Mouse (Mus musculus): ENCODE data around the gene 9930021J03Rik. TPM values are rescaled to one million over a fixed set of nuclear protein-coding genes. Genes with fewer than 3 reads are reported as not detected.

9930021J03Rik gene
- 7.9 and 8.2 TPM in 2 replicates for polyA plus RNA-seq (2014; fragmentation: Nextera tagmentation; extraction: Ambion mirVana)

GRCm38 (mm10) chr19:29805917-29806785, at the start of gene 9930021J03Rik:
9930021J03Rik (minus strand) TSS chr19:29805989.
- peak within 1 kb of the TSS; percentile 87 for H3K9ac ChIP-seq (ENCODE audit: low read length)
- H3K27me3 ChIP-seq (ENCODE audit: control insufficient read depth, insufficient read depth, low read length), result no peaks in the 10 kb centered on the region
- ATAC-seq (ENCODE audit: insufficient number of reproducible peaks, low FRiP score, low TSS enrichment, low read depth) (peak; percentile 95), DNase-seq (ENCODE audit: low spot score) (peak; percentile 100)
- H3K4me3 ChIP-seq (ENCODE audit: low read depth, low read length), result peak within 1 kb of the TSS; percentile 96
- WGBS, result under 1% methylated on average over 43 of the region's 95 CpGs
- peaks cover 4% of the 10 kb centered on the region; the same call in 1 of the 2 replicates for H3K4me1 ChIP-seq (ENCODE audit: control insufficient read depth, insufficient read depth, low read length)
- H3K36me3 ChIP-seq (ENCODE audit: control insufficient read depth, insufficient read depth, low read length), result peaks cover 6% of the 10 kb centered on the region; the same call in 1 of the 2 replicates
- no peaks in the 10 kb centered on the region for H3K9me3 ChIP-seq (ENCODE audit: control insufficient read depth, low read length)
- H3K4me2 ChIP-seq (ENCODE audit: low read depth, severe bottlenecking), result peak within 1 kb of the TSS; percentile 78
- H3K27ac ChIP-seq (replicated peaks; ENCODE audit: low read depth, low read length), result peak within 1 kb of the TSS; percentile 87

GRCm38 (mm10) chr19:29853711-29854110, 47.9 kb upstream of the 9930021J03Rik start:
- ATAC-seq (ENCODE audit: insufficient number of reproducible peaks, low FRiP score, low TSS enrichment, low read depth) (no peak), DNase-seq (ENCODE audit: low spot score) (no peak)
- H3K9ac ChIP-seq (ENCODE audit: low read length), result no peak overlapping the region
- no peak overlapping the region for H3K4me3 ChIP-seq (ENCODE audit: low read depth, low read length)
- H3K4me2 ChIP-seq (ENCODE audit: low read depth, severe bottlenecking), result no peak overlapping the region
- no peak overlapping the region for H3K27ac ChIP-seq (replicated peaks; ENCODE audit: low read depth, low read length)
- no peaks in the 10 kb centered on the region for H3K4me1 ChIP-seq (ENCODE audit: control insufficient read depth, insufficient read depth, low read length)
- no peaks in the 10 kb centered on the region for H3K27me3 ChIP-seq (ENCODE audit: control insufficient read depth, insufficient read depth, low read length)
- WGBS, result 92% methylated on average over 5 of the region's 5 CpGs
- H3K36me3 ChIP-seq (ENCODE audit: control insufficient read depth, insufficient read depth, low read length), result no peaks in the 10 kb centered on the region
- no peaks in the 10 kb centered on the region for H3K9me3 ChIP-seq (ENCODE audit: control insufficient read depth, low read length)

GRCm38 (mm10) chr19:29851036-29851690, 45.4 kb upstream of the 9930021J03Rik start:
- Histone ChIP-seq H3K4me1 (ENCODE audit: control insufficient read depth, insufficient read depth, low read length) (no peaks in the 10 kb centered on the region), H3K27ac (replicated peaks; ENCODE audit: low read depth, low read length) (no peak overlapping the region), H3K36me3 (ENCODE audit: control insufficient read depth, insufficient read depth, low read length) (no peaks in the 10 kb centered on the region), H3K4me2 (ENCODE audit: low read depth, severe bottlenecking) (no peak overlapping the region), H3K27me3 (ENCODE audit: control insufficient read depth, insufficient read depth, low read length) (no peaks in the 10 kb centered on the region), H3K9me3 (ENCODE audit: control insufficient read depth, low read length) (no peaks in the 10 kb centered on the region), H3K9ac (ENCODE audit: low read length) (no peak overlapping the region), H3K4me3 (ENCODE audit: low read depth, low read length) (no peak overlapping the region)
- WGBS, result 73% methylated on average over 12 of the region's 12 CpGs
- ATAC-seq (ENCODE audit: insufficient number of reproducible peaks, low FRiP score, low TSS enrichment, low read depth) (no peak), DNase-seq (ENCODE audit: low spot score) (no peak)

DNA sequence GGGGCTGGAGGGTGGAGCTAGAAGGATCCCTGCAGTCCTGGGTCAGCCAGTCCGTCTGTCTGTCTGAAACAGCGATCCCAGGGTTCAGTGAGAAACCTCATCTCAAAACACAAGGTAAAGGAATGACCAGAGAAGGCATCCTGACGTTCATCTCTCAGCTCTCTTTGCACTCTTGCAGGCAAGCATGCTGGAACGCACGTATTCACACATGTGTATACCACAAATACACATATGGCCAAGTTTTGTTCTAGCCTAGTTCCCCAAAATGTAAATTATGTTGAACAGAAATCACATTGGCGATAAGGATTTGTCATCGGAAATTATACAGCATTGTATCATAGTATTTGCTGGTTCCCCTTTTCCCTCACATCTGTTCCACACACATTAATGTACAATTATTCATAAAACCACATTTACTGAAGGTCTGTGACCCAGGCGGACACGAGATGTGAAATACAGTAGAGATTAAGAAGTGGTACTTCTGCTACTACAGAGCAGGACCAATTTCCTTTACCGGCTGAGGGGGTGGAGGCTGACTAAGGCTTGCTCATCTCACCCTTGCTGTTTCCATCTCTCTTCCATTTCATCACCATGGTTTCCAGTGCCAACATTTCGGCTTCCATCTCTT, 44.2 kb upstream of the 9930021J03Rik start:
- Histone ChIP-seq H3K4me1 (ENCODE audit: control insufficient read depth, insufficient read depth, low read length) (no peaks in the 10 kb centered on the region), H3K36me3 (ENCODE audit: control insufficient read depth, insufficient read depth, low read length) (no peaks in the 10 kb centered on the region), H3K4me2 (ENCODE audit: low read depth, severe bottlenecking) (no peak overlapping the region), H3K4me3 (ENCODE audit: low read depth, low read length) (no peak overlapping the region), H3K9me3 (ENCODE audit: control insufficient read depth, low read length) (no peaks in the 10 kb centered on the region), H3K27ac (replicated peaks; ENCODE audit: low read depth, low read length) (no peak overlapping the region), H3K9ac (ENCODE audit: low read length) (no peak overlapping the region), H3K27me3 (ENCODE audit: control insufficient read depth, insufficient read depth, low read length) (no peaks in the 10 kb centered on the region)
- no peak for ATAC-seq (ENCODE audit: insufficient number of reproducible peaks, low FRiP score, low TSS enrichment, low read depth)
- no peak for DNase-seq (ENCODE audit: low spot score)
- 86% methylated on average over 11 of the region's 11 CpGs for WGBS

GRCm38 (mm10) chr19:29844036-29844661, 38.4 kb upstream of the 9930021J03Rik start:
- H3K27me3 ChIP-seq (ENCODE audit: control insufficient read depth, insufficient read depth, low read length), result no peaks in the 10 kb centered on the region
- ATAC-seq (ENCODE audit: insufficient number of reproducible peaks, low FRiP score, low TSS enrichment, low read depth) (no peak), DNase-seq (ENCODE audit: low spot score) (no peak)
- no peak overlapping the region for H3K4me3 ChIP-seq (ENCODE audit: low read depth, low read length)
- WGBS, result 61% methylated on average over 12 of the region's 12 CpGs
- no peaks in the 10 kb centered on the region for H3K36me3 ChIP-seq (ENCODE audit: control insufficient read depth, insufficient read depth, low read length)
- H3K4me2 ChIP-seq (ENCODE audit: low read depth, severe bottlenecking), result no peak overlapping the region
- 0 out of 2 replicates have a peak, but pooled peaks cover 2% of the 10 kb centered on the region for H3K4me1 ChIP-seq (ENCODE audit: control insufficient read depth, insufficient read depth, low read length)
- no peak overlapping the region for H3K9ac ChIP-seq (ENCODE audit: low read length)
- no peak overlapping the region for H3K27ac ChIP-seq (replicated peaks; ENCODE audit: low read depth, low read length)
- H3K9me3 ChIP-seq (ENCODE audit: control insufficient read depth, low read length), result no peaks in the 10 kb centered on the region

DNA sequence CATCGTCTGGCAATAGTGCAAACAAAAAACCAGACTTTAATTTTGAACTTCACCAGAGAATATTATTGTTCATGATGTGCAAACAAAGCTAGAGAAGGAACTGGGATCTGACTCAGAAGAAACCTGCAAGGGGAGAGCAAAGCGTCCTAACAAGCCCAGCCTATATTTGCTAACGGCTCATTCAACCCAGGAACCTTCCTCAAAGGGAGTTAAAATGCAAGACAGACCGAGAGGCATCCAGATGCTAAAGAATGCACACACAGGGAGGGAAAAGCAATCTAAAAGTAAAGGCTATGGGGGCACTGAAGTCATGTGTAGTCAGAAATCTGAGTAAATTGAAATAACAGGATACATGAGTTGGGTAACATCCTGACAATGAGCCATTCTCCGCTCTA, 37.8 kb upstream of the 9930021J03Rik start:
- WGBS, result 44% methylated on average over 5 of the region's 5 CpGs
- no peak for DNase-seq (ENCODE audit: low spot score)
- Histone ChIP-seq H3K27ac (replicated peaks; ENCODE audit: low read depth, low read length) (no peak overlapping the region), H3K9me3 (ENCODE audit: control insufficient read depth, low read length) (no peaks in the 10 kb centered on the region), H3K4me2 (ENCODE audit: low read depth, severe bottlenecking) (no peak overlapping the region), H3K36me3 (ENCODE audit: control insufficient read depth, insufficient read depth, low read length) (no peaks in the 10 kb centered on the region), H3K9ac (ENCODE audit: low read length) (no peak overlapping the region), H3K4me1 (ENCODE audit: control insufficient read depth, insufficient read depth, low read length) (0 out of 2 replicates have a peak, but pooled peaks cover 2% of the 10 kb centered on the region), H3K27me3 (ENCODE audit: control insufficient read depth, insufficient read depth, low read length) (no peaks in the 10 kb centered on the region), H3K4me3 (ENCODE audit: low read depth, low read length) (no peak overlapping the region)
- ATAC-seq (ENCODE audit: insufficient number of reproducible peaks, low FRiP score, low TSS enrichment, low read depth), result no peak

- Histone ChIP-seq H3K4me2 (ENCODE audit: low read depth, severe bottlenecking) (no peak overlapping the region), H3K4me1 (ENCODE audit: control insufficient read depth, insufficient read depth, low read length) (0 out of 2 replicates have a peak, but pooled peaks cover 2% of the 10 kb centered on the region), H3K27ac (replicated peaks; ENCODE audit: low read depth, low read length) (no peak overlapping the region), H3K9ac (ENCODE audit: low read length) (no peak overlapping the region), H3K27me3 (ENCODE audit: control insufficient read depth, insufficient read depth, low read length) (no peaks in the 10 kb centered on the region), H3K9me3 (ENCODE audit: control insufficient read depth, low read length) (no peaks in the 10 kb centered on the region), H3K4me3 (ENCODE audit: low read depth, low read length) (no peak overlapping the region), H3K36me3 (ENCODE audit: control insufficient read depth, insufficient read depth, low read length) (no peaks in the 10 kb centered on the region)
- ATAC-seq (ENCODE audit: insufficient number of reproducible peaks, low FRiP score, low TSS enrichment, low read depth) (no peak), DNase-seq (ENCODE audit: low spot score) (no peak)
- WGBS, result 57% methylated on average over 8 of the region's 8 CpGs
Measured at GRCm38 (mm10) chr19:29842973-29843372, 37.2 kb upstream of the 9930021J03Rik start.

DNA sequence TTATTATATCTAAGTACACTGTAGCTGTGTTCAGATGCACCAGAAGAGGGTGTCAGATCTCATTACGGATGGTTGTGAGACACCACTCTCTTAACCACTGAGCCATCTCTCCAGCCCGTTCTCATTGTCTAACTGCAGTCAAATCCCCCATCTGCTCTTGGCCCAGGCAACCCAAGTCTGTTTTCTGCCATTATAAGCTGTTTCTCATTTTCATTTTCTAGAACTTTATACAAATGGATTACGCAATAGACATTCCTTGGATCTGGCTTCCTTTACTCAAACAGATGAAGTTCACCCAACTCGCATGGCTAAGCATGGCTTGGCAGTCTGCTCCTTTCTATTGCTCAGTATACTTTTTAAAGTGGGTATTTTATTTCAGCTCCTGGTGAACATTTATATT, 34.9 kb upstream of the 9930021J03Rik start:
- no peaks in the 10 kb centered on the region for H3K36me3 ChIP-seq (ENCODE audit: control insufficient read depth, insufficient read depth, low read length)
- H3K9ac ChIP-seq (ENCODE audit: low read length), result no peak overlapping the region
- H3K27ac ChIP-seq (replicated peaks; ENCODE audit: low read depth, low read length), result no peak overlapping the region
- H3K4me2 ChIP-seq (ENCODE audit: low read depth, severe bottlenecking), result no peak overlapping the region
- ATAC-seq (ENCODE audit: insufficient number of reproducible peaks, low FRiP score, low TSS enrichment, low read depth) (no peak), DNase-seq (ENCODE audit: low spot score) (no peak)
- no peak overlapping the region for H3K4me3 ChIP-seq (ENCODE audit: low read depth, low read length)
- H3K4me1 ChIP-seq (ENCODE audit: control insufficient read depth, insufficient read depth, low read length), result 0 out of 2 replicates have a peak, but pooled peaks cover 2% of the 10 kb centered on the region
- 93% methylated on average over 4 of the region's 4 CpGs for WGBS
- no peaks in the 10 kb centered on the region for H3K9me3 ChIP-seq (ENCODE audit: control insufficient read depth, low read length)
- H3K27me3 ChIP-seq (ENCODE audit: control insufficient read depth, insufficient read depth, low read length), result no peaks in the 10 kb centered on the region

Measured in limb, embryonic 11.5 days (tissue).